Comparison of ENCODE assay signal across 2 mouse cellular contexts in genomic region chr19:4099056-4099455, GRCm38 (mm10).
A peak's percentile ranks its signal among the peaks of the same experiment; 100 is the strongest.
TF ChIP-seq lines count a peak whose summit lies in the region.

No protein-coding gene starts in this region.

TF ChIP-seq in C2C12, 6 proteins besides CTCF, POLR2A, EP300 and RAD21 (continued from another document):
- no peak for TF ChIP-seq USF1 (IDR thresholded peaks at IDR 0.05; ENCODE audit: low read depth)

TF ChIP-seq in myocyte, 11 proteins besides CTCF, POLR2A, EP300 and RAD21 (continued from another document):
- TF ChIP-seq MYOD1 (IDR thresholded peaks at IDR 0.05; ENCODE audit: control insufficient read depth in 1 of 3, insufficient read length in 2 of 3, low read depth in 2 of 3) = peak; percentile 65 to 91 (median 74)
- no peak for TF ChIP-seq POLR2AphosphoS2 (IDR thresholded peaks at IDR 0.05; ENCODE audit: insufficient read length, low read depth)
- peak; percentile 38 to 76 (median 50) for TF ChIP-seq MYOG (IDR thresholded peaks at IDR 0.05; ENCODE audit: control insufficient read depth in 1 of 3, insufficient read depth in 1 of 3, insufficient read length in 2 of 3, low read depth in 2 of 3)
- no peak for TF ChIP-seq CEBPB (IDR thresholded peaks at IDR 0.05; ENCODE audit: insufficient read depth, poor library complexity, severe bottlenecking)
- no peak for TF ChIP-seq E2F4 (IDR thresholded peaks at IDR 0.05; ENCODE audit: insufficient read depth)
